Mouse (Mus musculus): ENCODE data around the gene Cxcr4.
A peak's percentile ranks its signal among the peaks of the same experiment; 100 is the strongest.

Cxcr4 gene

DNA sequence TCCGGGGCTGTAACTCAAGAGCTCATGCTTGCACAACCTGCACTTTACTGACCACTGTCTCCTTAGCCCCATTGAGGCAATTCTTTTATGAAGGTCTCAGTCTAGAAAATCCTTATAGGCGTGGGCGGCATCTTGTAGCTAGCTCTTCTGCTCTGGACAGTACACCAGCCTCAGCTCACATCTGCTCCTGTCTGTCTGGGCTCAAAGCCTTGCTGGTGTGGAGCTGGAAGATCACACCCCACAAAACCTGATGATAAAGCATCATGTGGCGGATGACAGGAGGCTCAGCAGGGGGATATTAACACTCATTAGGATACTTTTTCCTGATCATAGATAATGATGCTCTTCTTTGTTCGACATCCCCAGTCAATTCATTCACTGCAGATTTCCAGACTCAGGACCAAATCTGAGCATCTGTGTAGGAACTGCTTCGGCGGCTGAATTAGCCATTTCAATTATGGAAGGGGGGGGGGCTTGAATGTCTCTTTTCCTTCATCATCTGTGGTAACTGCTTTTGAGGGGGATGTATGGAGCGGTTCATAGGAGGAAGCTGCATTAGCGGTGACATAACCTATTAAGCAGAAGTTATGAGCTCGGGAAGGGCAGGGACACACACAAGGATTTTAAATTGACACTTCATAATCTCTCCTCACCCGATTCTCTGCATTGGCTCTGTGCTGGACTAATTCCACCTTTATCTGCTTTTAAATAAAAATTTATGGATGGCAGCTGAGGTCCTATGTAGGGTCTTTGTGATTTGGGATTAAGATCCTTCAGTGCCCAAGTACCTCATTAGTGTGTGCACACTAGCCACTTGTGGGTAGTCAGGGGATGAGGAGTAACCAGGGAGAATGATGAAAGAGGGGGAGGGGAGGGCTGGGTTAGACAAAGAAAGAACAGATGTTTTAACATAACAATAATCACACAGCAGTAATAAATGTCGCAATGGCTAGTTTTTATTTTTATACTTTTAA, 24.6 kb downstream of the Cxcr4 start:
- no peak for DNase-seq

GRCm38 (mm10) chr1:128563905-128564304, 28.2 kb downstream of the Cxcr4 start:
- DNase-seq = no peak

- peak; percentile 5 for DNase-seq
These were observed 30.7 kb downstream of the Cxcr4 start for GRCm38 (mm10) chr1:128561325-128561874.

DNA sequence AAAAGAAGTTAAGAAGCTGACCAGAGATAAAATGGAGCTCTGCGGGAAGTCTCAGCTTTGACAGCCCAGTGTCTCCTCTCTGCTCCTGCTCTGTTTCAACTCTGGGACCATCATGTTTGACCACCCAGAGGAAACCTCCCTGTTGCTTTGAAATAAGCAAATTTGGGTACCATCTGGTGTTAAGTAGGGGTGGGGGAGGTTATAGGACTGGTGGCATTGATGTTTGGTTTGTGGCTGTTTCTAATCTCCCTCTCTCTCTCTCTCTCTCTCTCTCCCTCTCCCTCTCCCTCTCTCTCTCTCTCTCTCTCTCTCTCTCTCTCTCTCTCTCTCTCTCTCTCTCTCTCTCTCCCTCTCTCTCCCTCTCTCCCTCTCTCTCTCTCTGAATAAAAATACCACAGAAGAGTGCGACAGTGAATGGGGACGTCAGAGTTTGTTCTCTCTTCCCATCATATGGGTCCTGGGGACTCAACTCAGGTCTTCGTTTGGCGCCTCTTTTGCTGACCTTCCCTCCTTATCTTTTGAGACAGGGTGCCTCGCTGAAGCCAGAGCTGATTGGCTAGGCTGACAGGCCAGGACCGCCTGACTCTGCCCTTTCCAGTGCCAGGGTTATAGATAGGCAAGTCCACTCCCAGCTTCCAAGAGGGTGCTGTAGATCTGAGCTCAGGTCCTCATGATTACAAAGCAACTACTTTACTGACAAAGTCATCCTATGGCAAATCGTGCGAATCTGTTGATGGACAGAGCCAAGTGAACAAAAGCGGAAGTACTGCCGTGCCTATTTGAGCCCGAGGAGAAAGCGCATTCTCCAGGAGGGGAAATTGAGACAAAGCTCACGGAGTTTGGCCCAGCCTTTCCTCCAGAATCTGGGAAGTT, 31.4 kb downstream of the Cxcr4 start:
- no peak for DNase-seq

- DNase-seq = no peak
These were observed 34.1 kb downstream of the Cxcr4 start for GRCm38 (mm10) chr1:128557953-128558352.

DNA sequence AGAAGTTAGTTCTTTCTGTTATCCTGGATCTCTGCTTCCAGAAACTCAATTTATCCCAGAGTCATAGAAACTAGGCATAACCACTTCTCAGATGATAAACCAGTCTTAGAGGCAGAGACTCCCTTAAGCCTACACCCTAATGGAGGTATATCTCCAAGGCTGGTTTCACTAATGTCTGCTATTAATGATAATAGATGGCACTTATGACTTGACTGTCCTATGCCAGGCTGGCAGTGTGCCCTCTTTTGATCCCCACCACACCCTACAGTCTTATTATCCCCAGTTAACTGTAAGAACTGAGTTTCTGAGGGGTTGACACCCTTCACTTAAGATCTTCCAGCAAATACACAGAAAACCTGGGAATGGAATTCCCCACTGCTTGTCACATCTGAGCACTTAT, 39.5 kb downstream of the Cxcr4 start:
- DNase-seq = no peak

- DNase-seq = no peak
These were observed 40.2 kb downstream of the Cxcr4 start for GRCm38 (mm10) chr1:128551743-128552397.

DNA sequence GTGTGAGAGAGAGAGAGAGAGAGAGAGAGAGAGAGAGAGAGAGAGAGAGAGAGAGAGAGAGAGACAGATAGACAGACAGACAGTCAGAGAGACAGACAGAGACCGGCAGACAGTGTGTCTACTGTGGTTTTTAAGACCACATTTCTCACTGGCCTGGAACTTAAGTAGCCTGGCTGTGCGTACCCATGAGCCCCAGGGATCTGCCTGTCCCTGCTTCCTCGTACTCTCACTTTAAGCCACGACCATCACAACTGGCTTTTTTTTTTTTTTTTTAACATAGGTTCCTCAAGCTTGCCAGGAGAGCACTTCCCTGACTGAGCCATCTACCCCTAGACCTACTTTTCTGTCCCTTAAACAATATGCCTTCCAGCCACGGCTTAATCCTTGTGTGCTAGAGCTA, 42.7 kb downstream of the Cxcr4 start:
- no peak for DNase-seq

GRCm38 (mm10) chr1:128549007-128549406, 43.1 kb downstream of the Cxcr4 start:
- DNase-seq = no peak

GRCm38 (mm10) chr1:128548220-128548998, 43.7 kb downstream of the Cxcr4 start:
- no peak for DNase-seq

- DNase-seq = no peak
These were observed 46.4 kb downstream of the Cxcr4 start for GRCm38 (mm10) chr1:128545672-128546071.

DNA sequence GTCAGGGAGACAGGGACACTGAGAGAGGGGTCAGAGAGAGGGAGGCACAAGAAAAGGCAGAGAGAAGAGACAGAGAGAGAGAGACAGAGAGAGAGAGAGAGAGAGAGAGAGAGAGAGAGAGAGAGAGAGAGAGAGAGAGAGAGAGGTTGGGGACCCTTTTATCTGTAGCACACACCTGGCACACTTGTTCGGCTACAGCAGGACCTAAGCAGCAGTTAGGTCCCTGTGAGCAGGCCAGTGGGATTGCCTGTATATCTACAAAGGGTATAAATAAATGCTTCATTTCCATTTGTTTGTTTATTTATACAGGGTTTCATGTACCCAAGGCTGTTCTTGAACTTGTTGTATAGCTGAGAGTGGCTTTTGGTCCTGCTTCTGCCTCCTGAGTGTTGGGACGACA, 49.0 kb downstream of the Cxcr4 start:
- no peak for DNase-seq

GRCm38 (mm10) chr1:128542555-128542954, 49.5 kb downstream of the Cxcr4 start:
- DNase-seq = no peak

DNA sequence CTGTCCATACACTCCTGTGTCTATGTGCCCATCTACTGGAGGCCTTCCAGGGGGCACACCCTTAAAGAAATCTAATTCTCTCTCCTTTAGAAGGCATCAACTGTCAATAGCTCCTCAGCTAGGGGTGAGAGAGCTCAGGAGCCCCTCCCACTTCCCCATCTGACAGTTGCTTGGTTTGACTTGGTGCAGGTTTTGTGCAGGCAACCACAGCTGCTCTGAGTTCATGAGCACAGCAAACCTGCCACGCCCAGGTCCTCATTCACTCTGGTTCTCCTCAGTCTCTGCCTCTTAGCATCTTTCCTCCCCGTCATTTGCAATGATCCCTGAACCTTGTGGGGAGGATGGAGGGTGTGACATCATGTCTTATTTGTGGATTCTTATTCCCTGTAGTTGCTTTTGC, 51.9 kb downstream of the Cxcr4 start:
- DNase-seq = no peak

DNA sequence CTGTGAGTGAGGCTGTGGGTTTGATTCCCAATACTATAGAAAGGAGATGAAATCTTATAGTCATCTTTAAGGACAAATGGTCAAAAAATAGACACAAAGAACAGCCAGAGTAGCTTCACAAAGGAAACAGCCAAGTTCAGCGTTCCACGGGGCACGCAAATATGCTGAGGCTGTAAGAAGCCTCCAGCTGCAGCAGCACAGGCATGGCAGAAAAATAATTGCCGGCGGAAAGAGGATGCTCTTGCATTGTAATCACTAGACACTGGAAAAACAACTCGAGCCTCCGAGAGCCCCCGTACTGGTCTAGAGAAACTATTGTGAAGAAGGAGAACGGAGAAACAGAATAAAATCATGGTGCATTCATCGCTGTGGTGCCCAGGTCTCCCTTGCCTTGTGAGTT, 52.5 kb downstream of the Cxcr4 start:
- DNase-seq = no peak

Measured in cerebellum, adult 11 months (tissue).